Mouse (Mus musculus) large intestine, adult 2 months (tissue): ENCODE data around the gene Mrpl58. TPM values are rescaled to one million over a fixed set of nuclear protein-coding genes. Genes with fewer than 3 reads are reported as not detected.
"Not testable (repeated sequence)": the region's sequence is repeated elsewhere in the genome, so short reads cannot be mapped to it uniquely, and the experiment has no call there.

ENCODE experiments used
- DNase-seq: peaks from one replicate; pipeline ENCODE4 v3.0.0-alpha.2; 2012; ENCODE audit warnings: low read depth, low spot score
- WGBS: fragments of 180-500 bp; shearing (Covaris S2); methylation state at CpG from one replicate; pipeline ENCODE4 v1.1.7; 2018; 5-methylcytosine and 5-hydroxymethylcytosine counted together
- polyA plus RNA-seq: library from polyadenylated mRNA; depleted of rRNA; stranded (reverse); fragments of >200 nt; gene quantifications from 2 replicates; pipeline ENCODE4 v1.2.3, GENCODE M21; 2012

Mrpl58 gene
- polyA plus RNA-seq, 1 experiment = 92.0 TPM

- 20% methylated on average over 9 of the region's 9 CpGs for WGBS
- no peak for DNase-seq
Observed at GRCm38 (mm10) chr11:115381276-115381675, 22.3 kb upstream of the Mrpl58 start.

GRCm38 (mm10) chr11:115381743-115382539 lies 21.6 kb upstream of the Mrpl58 start, which contains the start of gene Cdr2l:
Gene Cdr2l, plus strand, starts transcription at chr11:115381916.
- 1% methylated on average over 75 of the region's 76 CpGs for WGBS
- DNase-seq = peak; percentile 84

DNA sequence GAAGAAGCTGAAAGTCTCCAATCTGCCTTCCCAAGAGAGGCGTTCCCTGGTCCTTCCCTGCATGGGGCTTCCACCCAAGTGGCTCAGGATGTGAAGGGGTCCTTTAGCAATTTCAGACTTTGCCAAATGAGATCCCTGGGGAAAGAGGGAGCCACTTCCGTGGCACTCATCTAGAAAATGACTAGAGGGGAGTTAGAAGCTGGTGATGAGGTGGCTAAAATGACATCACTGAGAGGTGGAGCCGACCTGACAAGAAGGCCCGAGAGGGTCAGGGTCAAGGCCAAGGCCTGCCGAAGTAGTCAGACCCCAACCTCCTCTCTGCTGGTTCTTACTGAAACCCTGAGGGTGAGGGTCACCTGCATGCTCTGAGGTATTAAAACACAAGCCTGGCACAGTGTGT lies 20.7 kb upstream of the Mrpl58 start:
- 48% methylated on average over 5 of the region's 5 CpGs for WGBS

DNA sequence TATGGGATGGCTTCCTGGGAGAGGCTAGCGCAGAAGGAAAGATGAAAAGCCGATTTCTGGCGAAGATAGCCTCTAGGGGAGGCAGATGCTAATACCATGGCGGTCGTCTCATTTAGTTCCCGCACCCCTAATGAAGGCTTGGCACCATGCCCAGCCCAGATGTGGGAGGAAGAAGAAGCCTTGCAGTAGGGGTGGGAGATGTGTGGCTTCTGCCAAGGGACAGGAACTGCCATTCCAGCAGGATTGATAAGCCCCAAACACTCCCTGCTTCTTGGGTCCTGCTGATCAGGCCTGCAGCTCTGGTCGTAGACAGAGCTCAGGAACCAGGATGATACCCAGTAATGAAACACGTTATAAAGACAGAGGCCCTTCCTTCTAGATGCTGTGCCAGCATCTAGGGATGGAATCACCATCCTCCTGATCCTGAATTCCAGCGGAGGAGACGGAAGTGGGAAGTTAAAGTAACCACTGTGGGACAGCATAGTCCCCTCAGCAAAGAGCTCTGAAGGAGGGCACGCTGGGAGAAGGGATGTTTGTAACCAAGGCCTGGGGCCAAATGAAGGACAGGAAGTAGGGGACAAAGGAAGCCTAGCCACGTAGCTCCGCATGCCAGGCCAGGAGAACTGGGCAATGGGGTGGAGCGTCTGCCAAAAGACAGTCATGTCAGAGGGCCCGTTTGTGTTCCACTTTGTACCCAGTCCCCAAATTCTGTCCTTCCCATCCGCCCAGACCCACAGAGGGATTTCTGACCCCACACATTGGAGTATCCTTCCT lies 19.7 kb upstream of the Mrpl58 start:
- WGBS = 66% methylated on average over 16 of the region's 16 CpGs
- no peak for DNase-seq

More for the DNA sequence above, 20.7 kb upstream of the Mrpl58 start:
- DNase-seq = no peak

GRCm38 (mm10) chr11:115384587-115384986 lies 19.0 kb upstream of the Mrpl58 start:
- no peak for DNase-seq
- 89% methylated on average over 5 of the region's 5 CpGs for WGBS

DNA sequence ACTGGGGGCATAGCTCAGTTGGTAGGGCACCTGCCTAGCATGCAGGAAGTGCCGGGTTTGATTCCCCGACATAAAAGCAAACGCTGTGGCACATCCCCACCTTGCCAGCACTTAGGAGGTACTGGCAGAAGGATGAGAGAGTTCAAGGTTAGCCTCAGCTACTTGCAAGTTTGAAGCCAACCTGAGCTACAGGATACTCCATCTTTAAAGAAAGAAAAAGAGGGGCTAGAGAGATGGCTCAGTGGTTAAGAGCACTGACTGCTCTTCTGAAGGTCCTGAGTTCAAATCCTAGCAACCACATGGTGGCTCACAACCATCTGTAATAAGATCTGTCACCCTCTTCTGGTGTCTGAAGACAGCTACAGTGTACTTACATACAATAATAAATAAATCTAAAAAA lies 16.7 kb upstream of the Mrpl58 start:
- DNase-seq = not testable (repeated sequence)
- WGBS = 85% methylated on average over 3 of the region's 3 CpGs

- WGBS = 94% methylated on average over 7 of the region's 7 CpGs
- DNase-seq = no peak
Observed at GRCm38 (mm10) chr11:115391358-115391757, 12.2 kb upstream of the Mrpl58 start.

DNA sequence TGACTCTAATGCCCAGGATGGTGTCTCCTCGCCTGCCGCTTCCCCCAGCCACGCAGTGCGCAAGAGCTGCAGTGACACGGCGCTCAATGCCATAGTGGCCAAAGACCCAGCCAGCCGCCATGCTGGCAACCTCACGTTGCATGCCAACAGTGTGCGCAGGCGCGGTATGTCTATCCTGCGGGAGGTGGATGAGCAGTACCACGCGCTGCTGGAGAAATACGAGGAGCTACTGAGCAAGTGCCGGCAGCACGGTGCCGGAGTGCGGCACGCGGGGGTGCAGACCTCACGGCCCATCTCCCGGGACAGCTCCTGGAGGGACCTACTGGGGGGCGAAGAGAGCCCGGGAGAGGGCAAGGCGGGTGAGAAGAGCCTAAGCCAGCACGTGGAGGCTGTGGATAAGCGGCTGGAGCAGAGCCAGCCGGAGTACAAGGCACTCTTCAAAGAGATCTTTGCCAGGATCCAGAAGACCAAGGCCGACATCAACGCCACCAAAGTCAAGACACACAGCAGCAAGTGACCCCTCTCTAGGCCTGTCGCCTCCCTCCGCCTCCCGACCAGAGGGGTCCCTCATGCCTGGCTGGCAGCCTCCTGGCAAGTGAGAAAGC lies 9.7 kb upstream of the Mrpl58 start:
- WGBS = 78% methylated on average over 34 of the region's 34 CpGs
- DNase-seq = no peak

GRCm38 (mm10) chr11:115398085-115398484 lies 5.5 kb upstream of the Mrpl58 start:
- no peak for DNase-seq
- 37% methylated on average over 7 of the region's 7 CpGs for WGBS

DNA sequence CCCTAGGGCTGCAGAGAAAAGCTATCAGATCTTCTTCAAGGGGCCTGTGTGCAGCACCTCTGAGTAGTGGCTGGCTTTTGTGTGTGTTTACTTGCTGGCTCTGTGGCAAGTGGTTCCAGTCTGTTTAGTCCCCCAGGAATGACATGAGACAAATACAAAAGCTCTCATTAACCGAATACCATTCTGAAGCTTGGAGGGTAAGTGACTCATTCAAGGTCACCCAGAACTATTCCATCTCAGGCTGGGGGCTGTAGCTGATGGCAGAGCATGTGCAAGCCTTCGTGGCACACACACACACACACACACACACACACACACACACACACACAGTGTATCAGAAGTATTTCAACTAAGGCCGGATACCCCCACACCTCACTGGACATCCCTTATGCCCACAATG lies 3.4 kb upstream of the Mrpl58 start:
- no peak for DNase-seq
- 61% methylated on average over 3 of the region's 3 CpGs for WGBS

GRCm38 (mm10) chr11:115400630-115401391 lies 2.7 kb upstream of the Mrpl58 start:
- no peak for DNase-seq
- 49% methylated on average over 11 of the region's 11 CpGs for WGBS

GRCm38 (mm10) chr11:115405723-115406122 lies 2.2 kb downstream of the Mrpl58 start:
- WGBS = 98% methylated on average over 6 of the region's 6 CpGs
- DNase-seq = no peak

DNA sequence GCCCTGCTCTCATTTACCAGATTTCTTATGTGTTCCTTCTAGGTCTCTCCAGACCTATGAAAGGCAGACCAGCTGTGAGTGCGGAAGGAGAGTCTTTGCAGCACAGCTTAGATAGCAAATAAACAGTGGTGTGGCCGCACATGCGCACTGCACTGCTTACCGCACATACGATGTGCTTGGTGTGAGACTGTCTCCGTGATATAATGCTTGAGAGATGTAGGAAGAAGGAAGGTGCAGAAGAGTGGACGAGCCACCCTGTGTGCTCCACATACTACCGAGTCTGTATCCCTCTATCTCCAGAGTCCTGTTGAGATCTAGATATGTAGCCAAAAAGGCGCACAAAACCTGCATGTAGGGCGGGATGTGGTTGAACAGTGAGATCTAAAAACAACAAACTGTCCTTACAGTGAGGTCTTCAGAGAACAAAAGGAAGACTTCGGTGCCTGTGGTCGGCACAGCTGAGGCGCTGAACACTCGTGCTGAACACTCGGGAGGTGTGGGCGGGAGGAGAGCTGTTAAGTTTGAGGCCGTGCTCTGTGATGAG lies 3.4 kb downstream of the Mrpl58 start:
- 89% methylated on average over 17 of the region's 17 CpGs for WGBS
- no peak for DNase-seq

- DNase-seq = no peak
- WGBS = 80% methylated on average over 6 of the region's 6 CpGs
Observed at GRCm38 (mm10) chr11:115408266-115408920, 4.8 kb downstream of the Mrpl58 start.

GRCm38 (mm10) chr11:115409556-115409955 lies 6.0 kb downstream of the Mrpl58 start:
- DNase-seq = no peak
- 84% methylated on average over 7 of the region's 7 CpGs for WGBS

DNA sequence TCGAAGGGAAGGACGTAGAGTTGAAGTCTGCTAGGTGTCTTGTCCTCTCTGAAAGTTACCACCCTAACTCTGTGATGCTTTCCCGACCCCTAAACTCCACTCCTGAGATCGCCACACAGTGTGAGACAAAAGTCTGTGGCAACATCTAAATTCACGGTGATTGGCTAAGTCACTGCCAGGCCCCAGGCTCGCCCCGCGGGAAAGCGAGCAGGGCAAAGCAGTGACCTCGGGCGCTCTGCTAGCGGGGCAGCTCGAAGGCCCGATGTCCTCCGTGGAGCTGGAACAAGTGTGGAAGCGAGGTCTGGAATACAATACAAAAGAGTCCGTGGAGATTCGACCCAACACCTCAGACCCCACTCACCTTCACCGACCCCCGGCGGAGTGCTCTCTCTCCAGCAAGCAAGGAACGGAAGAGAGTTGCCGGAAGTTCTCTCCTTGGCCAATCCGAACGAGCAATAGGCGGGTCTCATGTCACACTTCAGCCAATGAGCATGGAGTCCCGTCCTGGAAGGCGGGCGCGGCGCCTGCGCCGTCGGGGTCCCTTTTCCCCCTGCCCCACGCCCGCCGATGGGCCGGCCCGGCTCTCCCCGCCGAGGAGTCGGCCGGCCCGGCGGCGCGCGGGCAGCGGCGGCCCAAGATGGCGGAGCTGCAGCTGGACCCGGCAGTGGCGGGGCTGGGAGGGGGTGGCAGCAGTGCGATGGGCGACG lies 16.1 kb downstream of the Mrpl58 start, which contains the start of the genes Atp5h and Kctd2:
Gene Atp5h, minus strand, starts transcription at position 432 of the 707 bp plus-strand sequence.
Gene Kctd2, plus strand, starts transcription at position 598 of the 707 bp plus-strand sequence.
- DNase-seq = peak; percentile 94
- WGBS = under 1% methylated on average over 56 of the region's 56 CpGs

- WGBS = 1% methylated on average over 44 of the region's 45 CpGs
- no peak for DNase-seq
Observed at GRCm38 (mm10) chr11:115420336-115421190, 17.0 kb downstream of the Mrpl58 start.
